Mouse (Mus musculus): Measurements from ENCODE around the gene Dab1. TPM values are rescaled to one million over a fixed set of nuclear protein-coding genes. Genes with fewer than 3 reads are reported as not detected.

Gene Dab1
- total and polyA plus RNA-seq, 3 experiments: not detected

- no peak overlapping the region for H3K27ac ChIP-seq (ENCODE audit: control insufficient read depth, low read depth, low read length)
- no peaks in the 10 kb centered on the region for H3K9me3 ChIP-seq (replicated peaks; ENCODE audit: insufficient read depth, low read length)
- no peaks in the 10 kb centered on the region for H3K4me1 ChIP-seq (ENCODE audit: control insufficient read depth in 1 of 2, insufficient read depth in 2 of 2, low read length in 2 of 2)
- H3K4me3 ChIP-seq (ENCODE audit: control insufficient read depth in 1 of 2, insufficient read depth in 1 of 2, low read depth in 2 of 2, low read length in 2 of 2): no peak overlapping the region
- no peaks in the 10 kb centered on the region for H3K27me3 ChIP-seq (ENCODE audit: control insufficient read depth in 1 of 2, insufficient read depth in 2 of 2, low read length in 2 of 2)
- H3K9ac ChIP-seq (ENCODE audit: control insufficient read depth, low read depth, low read length, poor library complexity, severe bottlenecking): no peak overlapping the region
- TF ChIP-seq CHD1 (IDR thresholded peaks at IDR 0.05; ENCODE audit: low read depth, low read length): no peak
- TF ChIP-seq GABPA (IDR thresholded peaks at IDR 0.05; ENCODE audit: low read depth, low read length): no peak
- TF ChIP-seq ETS1 (IDR thresholded peaks at IDR 0.05; ENCODE audit: low read depth, low read length): no peak
- TF ChIP-seq MAZ (IDR thresholded peaks at IDR 0.05; ENCODE audit: low read depth, low read length): no peak
- TF ChIP-seq BHLHE40 (IDR thresholded peaks at IDR 0.05; ENCODE audit: borderline replicate concordance, low read depth, low read length): no peak
- TF ChIP-seq HCFC1 (IDR thresholded peaks at IDR 0.05; ENCODE audit: low read depth, low read length): no peak
- TF ChIP-seq SMC3 (IDR thresholded peaks at IDR 0.05; ENCODE audit: low read depth, low read length): no peak
- no peak for TF ChIP-seq MXI1 (IDR thresholded peaks at IDR 0.05; ENCODE audit: low read depth, low read length)
- TF ChIP-seq MAFK (IDR thresholded peaks at IDR 0.05; ENCODE audit: borderline replicate concordance, low read depth, low read length): no peak
- TF ChIP-seq MEF2A (IDR thresholded peaks at IDR 0.05; ENCODE audit: extremely low read depth, insufficient replicate concordance, low read depth, low read length, poor library complexity, severe bottlenecking): no peak
- no peak for TF ChIP-seq ZKSCAN1 (IDR thresholded peaks at IDR 0.05; ENCODE audit: low read depth, low read length)
- TF ChIP-seq CHD2 (IDR thresholded peaks at IDR 0.05; ENCODE audit: low read length): no peak
- TF ChIP-seq USF1 (IDR thresholded peaks at IDR 0.05; ENCODE audit: low read depth, low read length): no peak
- TF ChIP-seq ZNF384 (IDR thresholded peaks at IDR 0.05; ENCODE audit: low read depth, low read length): no peak
- TF ChIP-seq E2F4 (IDR thresholded peaks at IDR 0.05; ENCODE audit: borderline replicate concordance, low read depth, low read length): no peak
- no peak for TF ChIP-seq MAX (IDR thresholded peaks at IDR 0.05; ENCODE audit: low read length)
- no peak for TF ChIP-seq MYB (IDR thresholded peaks at IDR 0.05; ENCODE audit: low read depth, low read length)
- no peak for TF ChIP-seq SIN3A (IDR thresholded peaks at IDR 0.05; ENCODE audit: low read length)
- no peak for TF ChIP-seq POLR2AphosphoS2 (IDR thresholded peaks at IDR 0.05; ENCODE audit: low read length)
- no peak for TF ChIP-seq JUND (IDR thresholded peaks at IDR 0.05; ENCODE audit: low read depth, low read length)
- no peaks in the 10 kb centered on the region for H3K79me2 ChIP-seq (ENCODE audit: control insufficient read depth, insufficient read depth, low read length, poor library complexity)
- no peak for DNase-seq (ENCODE audit: low read depth, low spot score)
- no peaks in the 10 kb centered on the region for H3K36me3 ChIP-seq (ENCODE audit: control insufficient read depth in 1 of 2, insufficient read depth in 2 of 2, low read length in 2 of 2)
Measured at GRCm38 (mm10) chr4:104716506-104716905, 1097.3 kb downstream of the Dab1 start.

- Histone ChIP-seq H3K4me1 (ENCODE audit: control insufficient read depth in 1 of 2, insufficient read depth in 2 of 2, low read length in 2 of 2) (no peaks in the 10 kb centered on the region), H3K9ac (ENCODE audit: control insufficient read depth, low read depth, low read length, poor library complexity, severe bottlenecking) (no peak overlapping the region), H3K27ac (ENCODE audit: control insufficient read depth, low read depth, low read length) (no peak overlapping the region), H3K4me3 (ENCODE audit: control insufficient read depth in 1 of 2, insufficient read depth in 1 of 2, low read depth in 2 of 2, low read length in 2 of 2) (no peak overlapping the region), H3K79me2 (ENCODE audit: control insufficient read depth, insufficient read depth, low read length, poor library complexity) (no peaks in the 10 kb centered on the region), H3K27me3 (ENCODE audit: control insufficient read depth in 1 of 2, insufficient read depth in 2 of 2, low read length in 2 of 2) (no peaks in the 10 kb centered on the region), H3K9me3 (replicated peaks; ENCODE audit: insufficient read depth, low read length) (no peaks in the 10 kb centered on the region), H3K36me3 (ENCODE audit: control insufficient read depth in 1 of 2, insufficient read depth in 2 of 2, low read length in 2 of 2) (no peaks in the 10 kb centered on the region)
- no peak for DNase-seq (ENCODE audit: low read depth, low spot score)
- TF ChIP-seq SMC3 (IDR thresholded peaks at IDR 0.05; ENCODE audit: low read depth, low read length) (no peak), MYC (IDR thresholded peaks at IDR 0.05; ENCODE audit: low read depth, low read length) (no peak), ZMIZ1 (IDR thresholded peaks at IDR 0.05; ENCODE audit: low read depth, low read length) (no peak), TAL1 (IDR thresholded peaks at IDR 0.05; ENCODE audit: low read length) (no peak), SIN3A (IDR thresholded peaks at IDR 0.05; ENCODE audit: low read length) (no peak)
Measured at GRCm38 (mm10) chr4:104718973-104719795, 1100.0 kb downstream of the Dab1 start.

Measured in MEL (cell line).